Mouse (Mus musculus) spleen, postnatal 36 days (tissue): Measurements from ENCODE around the gene Atp13a1.

Source experiments
- DNase-seq, 2 experiments: peaks; one replicate each; pipeline ENCODE4 v3.0.0; 2022; ENCODE audit warnings: low spot score in 2 of 2, mixed read lengths in 1 of 2

Atp13a1 gene

GRCm38 (mm10) chr8:69799946-69800345 lies 9.0 kb downstream of the Atp13a1 start:
- DNase-seq, result no peak

- DNase-seq, result no peak
These were observed 10.8 kb downstream of the Atp13a1 start for GRCm38 (mm10) chr8:69801796-69802195.

GRCm38 (mm10) chr8:69802216-69802615 lies 11.3 kb downstream of the Atp13a1 start:
- no peak for DNase-seq

- no peak for DNase-seq
These were observed 12.4 kb downstream of the Atp13a1 start for GRCm38 (mm10) chr8:69803366-69803765.

- no peak for DNase-seq
These were observed 13.6 kb downstream of the Atp13a1 start for GRCm38 (mm10) chr8:69804537-69804936.

- no peak for DNase-seq
These were observed 14.1 kb downstream of the Atp13a1 start for GRCm38 (mm10) chr8:69805086-69805485.

- DNase-seq, result no peak
These were observed 14.5 kb downstream of the Atp13a1 start for GRCm38 (mm10) chr8:69805491-69805890.

GRCm38 (mm10) chr8:69807236-69807635 lies 16.3 kb downstream of the Atp13a1 start:
- no peak for DNase-seq

- peak; percentile 91 for DNase-seq
These were observed 17.3 kb downstream of the Atp13a1 start, which contains the start of gene Gmip for GRCm38 (mm10) chr8:69808094-69808863. TSS of gene Gmip (plus strand) at chr8:69808679.

GRCm38 (mm10) chr8:69808864-69809403 lies 18.0 kb downstream of the Atp13a1 start:
- DNase-seq, result peak; percentile 71 to 76

- no peak for DNase-seq
These were observed 18.9 kb downstream of the Atp13a1 start for GRCm38 (mm10) chr8:69809820-69810219.

GRCm38 (mm10) chr8:69814881-69815280 lies 23.9 kb downstream of the Atp13a1 start:
- DNase-seq, result no peak

- no peak for DNase-seq
These were observed 24.4 kb downstream of the Atp13a1 start for GRCm38 (mm10) chr8:69815396-69815795.

GRCm38 (mm10) chr8:69820466-69820865 lies 29.5 kb downstream of the Atp13a1 start:
- no peak for DNase-seq

GRCm38 (mm10) chr8:69821971-69822385 lies 31.0 kb downstream of the Atp13a1 start:
- peak in 1 of 2 experiments; percentile 24 for DNase-seq

- DNase-seq, result peak; percentile 77 to 79
These were observed 31.6 kb downstream of the Atp13a1 start, which contains the start of gene Lpar2 for GRCm38 (mm10) chr8:69822386-69823191. TSS of gene Lpar2 (plus strand) at chr8:69822429.

- DNase-seq, result no peak
These were observed 35.4 kb downstream of the Atp13a1 start for GRCm38 (mm10) chr8:69826371-69826770.

GRCm38 (mm10) chr8:69832298-69832853 lies 41.4 kb downstream of the Atp13a1 start, which contains the start of gene Pbx4:
TSS of gene Pbx4 (plus strand) at chr8:69832491.
- DNase-seq, result peak; percentile 95

GRCm38 (mm10) chr8:69837057-69837682 lies 46.2 kb downstream of the Atp13a1 start:
- no peak for DNase-seq

GRCm38 (mm10) chr8:69847167-69848065 lies 56.5 kb downstream of the Atp13a1 start:
- no peak for DNase-seq
